Mouse (Mus musculus): ENCODE data around the gene Ptafr.

Ptafr gene

GRCm38 (mm10) chr4:132617873-132618272 is 54.0 kb downstream of the Ptafr start:
- no peak for DNase-seq (ENCODE audit: low spot score)

- no peak for DNase-seq (ENCODE audit: low spot score)
These were observed 55.0 kb downstream of the Ptafr start for GRCm38 (mm10) chr4:132618850-132619375.

GRCm38 (mm10) chr4:132620134-132620533 is 56.3 kb downstream of the Ptafr start:
- DNase-seq (ENCODE audit: low spot score): no peak

GRCm38 (mm10) chr4:132621287-132622068 is 57.6 kb downstream of the Ptafr start:
- DNase-seq (ENCODE audit: low spot score): no peak

- DNase-seq (ENCODE audit: low spot score): no peak
These were observed 60.3 kb downstream of the Ptafr start for GRCm38 (mm10) chr4:132624034-132624657.

- no peak for DNase-seq (ENCODE audit: low spot score)
These were observed 65.0 kb downstream of the Ptafr start for GRCm38 (mm10) chr4:132628830-132629229.

All from adipocyte (in vitro differentiated cells).